Mouse (Mus musculus) MEL-GATA-1-ER (cell line): ENCODE results near the gene Hnrnpul1.

Experiments used
- DNase-seq: peaks from one replicate; pipeline ENCODE4 v3.0.0-alpha.2; 2012; ENCODE audit warnings: low read depth; ENCODE audit errors: extremely low read depth

The Hnrnpul1 gene

GRCm38 (mm10) chr7:25689603-25690021 lies 64.9 kb downstream of the Hnrnpul1 start:
- DNase-seq, result peak; percentile 94

DNA sequence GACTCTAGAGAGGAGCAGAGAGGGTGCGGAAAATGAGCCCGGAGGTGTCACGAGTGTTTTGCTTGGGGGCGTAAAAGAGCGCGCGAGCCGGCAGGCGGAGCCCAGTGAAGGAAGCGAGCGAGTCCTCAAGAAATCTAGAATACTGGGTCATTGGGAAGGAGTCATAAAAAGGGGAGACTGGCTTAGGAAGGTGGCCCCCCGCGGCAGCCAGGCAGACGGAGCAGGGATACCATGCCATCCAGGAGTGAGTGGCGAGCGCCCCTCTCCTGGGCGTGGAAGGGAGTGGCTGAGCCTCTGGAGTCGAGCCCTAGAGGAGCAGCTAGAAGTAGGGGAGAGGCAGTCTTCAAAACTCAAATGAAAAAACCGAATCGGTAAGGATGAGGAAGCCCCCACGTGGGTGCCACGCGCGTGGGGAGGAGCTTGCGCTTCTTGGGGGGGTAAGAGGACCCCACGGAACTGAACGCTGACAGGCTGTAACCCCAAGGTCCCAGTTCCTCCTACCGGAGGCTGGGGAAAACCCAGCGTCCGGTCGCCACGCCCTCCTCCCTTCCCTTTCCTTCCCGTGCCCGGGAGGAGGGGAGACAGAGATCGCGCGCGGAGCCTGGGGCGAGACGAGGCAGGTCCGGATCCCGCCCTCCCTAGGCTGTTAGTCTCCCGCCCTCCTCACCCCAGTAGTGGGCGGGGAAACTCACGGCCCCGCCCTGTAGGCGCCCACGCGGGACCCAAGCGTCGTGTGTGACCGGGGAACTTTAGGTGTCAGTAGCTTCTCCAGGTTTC lies 65.6 kb downstream of the Hnrnpul1 start:
- DNase-seq, result peak; percentile 81

- DNase-seq, result no peak
These were observed 66.7 kb downstream of the Hnrnpul1 start for GRCm38 (mm10) chr7:25687811-25688401.

GRCm38 (mm10) chr7:25686680-25687531 lies 67.7 kb downstream of the Hnrnpul1 start, which contains the start of gene Tgfb1:
TSS of gene Tgfb1 (plus strand) at chr7:25687002.
- DNase-seq, result peak; percentile 56

DNA sequence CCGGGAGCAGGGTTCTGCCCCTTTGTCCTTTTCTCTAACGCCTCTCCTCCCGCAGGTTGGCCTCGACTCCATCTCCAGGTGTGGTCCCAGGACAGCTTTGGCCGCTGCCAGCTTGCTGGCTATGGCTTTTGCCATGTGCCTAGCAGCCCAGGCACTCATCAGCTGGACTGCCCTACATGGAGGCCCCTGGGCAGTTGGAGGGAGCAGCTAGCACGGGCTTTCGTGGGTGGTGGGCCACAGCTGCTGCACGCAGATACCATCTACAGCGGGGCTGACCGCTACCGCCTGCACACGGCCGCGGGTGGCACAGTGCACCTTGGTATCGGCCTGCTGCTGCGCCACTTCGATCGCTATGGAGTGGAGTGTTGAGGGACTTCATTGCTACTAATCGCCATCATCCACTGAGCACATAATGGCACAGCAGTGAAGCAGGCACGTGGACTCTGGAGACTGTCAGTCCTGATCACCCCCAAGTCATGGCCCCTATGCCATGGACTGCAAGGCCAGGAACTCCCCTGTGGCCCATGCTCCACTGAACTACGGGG lies 68.6 kb downstream of the Hnrnpul1 start:
- DNase-seq, result no peak

- no peak for DNase-seq
These were observed 69.9 kb downstream of the Hnrnpul1 start for GRCm38 (mm10) chr7:25684659-25685058.

DNA sequence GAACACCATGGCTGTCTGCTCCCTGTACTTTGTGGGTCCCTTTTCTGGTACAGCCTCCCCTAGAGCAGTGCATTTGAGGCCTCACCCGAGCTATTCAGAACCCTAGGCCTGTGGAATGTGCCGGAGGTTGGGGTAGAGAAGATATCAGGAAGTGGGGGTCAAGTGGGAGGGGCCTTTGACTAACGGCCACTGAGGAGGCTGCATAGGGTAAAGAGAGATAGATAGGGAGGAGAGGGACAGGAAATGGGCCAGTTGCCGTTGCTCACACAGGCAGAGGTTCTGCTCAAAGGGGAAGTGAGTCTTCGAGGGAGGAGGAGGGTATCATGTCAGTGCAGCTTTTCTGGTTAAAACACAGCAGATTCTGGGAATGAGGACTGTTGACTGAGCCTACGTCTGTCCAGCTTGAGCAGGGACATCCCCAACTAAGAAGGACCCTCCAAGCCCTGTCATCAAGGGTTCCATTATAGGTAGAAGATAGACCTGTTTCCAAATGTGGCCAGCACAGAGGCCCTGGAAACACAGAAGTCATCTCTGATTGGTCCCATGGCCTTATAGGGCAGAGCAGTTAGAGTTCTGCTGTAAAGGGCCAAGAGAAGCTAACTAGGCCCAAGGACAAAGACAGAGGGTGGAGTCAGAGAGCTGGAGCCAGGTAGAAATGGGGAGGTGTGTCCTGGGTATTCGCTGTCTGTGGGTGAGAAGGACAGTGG lies 70.9 kb downstream of the Hnrnpul1 start:
- DNase-seq, result peak; percentile 99

DNA sequence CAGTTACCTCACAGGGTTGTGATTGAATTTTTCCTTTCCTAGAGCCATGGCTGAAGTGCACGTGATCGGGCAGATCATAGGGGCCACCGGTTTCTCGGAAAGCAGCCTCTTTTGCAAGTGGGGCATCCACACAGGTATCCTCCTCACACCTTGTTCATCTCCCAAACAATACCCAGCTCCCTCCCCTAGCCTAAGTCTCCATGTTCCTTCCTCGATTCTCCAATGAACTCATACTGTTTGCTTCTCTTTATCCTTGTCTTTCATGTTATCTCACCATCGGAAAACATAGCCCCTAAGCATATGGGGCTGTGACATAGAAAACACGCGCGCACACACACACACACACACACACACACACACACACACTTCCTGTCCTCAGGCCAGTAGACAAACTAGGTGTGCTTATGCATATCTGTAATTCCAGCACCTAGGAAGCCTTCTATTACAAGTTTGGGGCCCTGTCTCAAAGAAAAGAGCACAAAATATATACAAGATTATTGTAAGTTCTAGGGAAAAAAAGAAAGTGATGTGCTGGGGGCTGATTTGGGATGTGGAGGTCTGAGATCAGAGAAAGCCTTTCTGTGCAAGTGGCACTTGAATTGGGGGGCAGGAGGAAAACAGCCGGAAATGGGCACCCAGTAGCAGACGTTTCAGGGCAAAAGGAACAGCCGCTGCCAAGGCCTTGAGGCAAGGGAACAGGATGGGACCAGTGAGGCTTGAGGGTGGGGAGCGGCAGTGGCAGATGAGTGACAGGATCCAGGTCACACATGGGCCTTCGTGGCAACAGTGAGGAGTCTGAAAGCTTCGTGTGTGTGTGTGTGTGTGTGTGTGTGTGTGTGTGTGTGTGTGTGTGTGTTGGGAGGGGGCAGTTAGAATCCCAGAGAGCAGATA lies 73.0 kb downstream of the Hnrnpul1 start:
- no peak for DNase-seq

GRCm38 (mm10) chr7:25680514-25681258 lies 73.9 kb downstream of the Hnrnpul1 start, which contains the start of gene B9d2:
TSS of gene B9d2 (plus strand) at chr7:25680780.
- peak; percentile 99 for DNase-seq

- DNase-seq, result no peak
These were observed 74.6 kb downstream of the Hnrnpul1 start for GRCm38 (mm10) chr7:25679971-25680370.

GRCm38 (mm10) chr7:25677013-25677412 lies 77.5 kb downstream of the Hnrnpul1 start:
- DNase-seq, result no peak

DNA sequence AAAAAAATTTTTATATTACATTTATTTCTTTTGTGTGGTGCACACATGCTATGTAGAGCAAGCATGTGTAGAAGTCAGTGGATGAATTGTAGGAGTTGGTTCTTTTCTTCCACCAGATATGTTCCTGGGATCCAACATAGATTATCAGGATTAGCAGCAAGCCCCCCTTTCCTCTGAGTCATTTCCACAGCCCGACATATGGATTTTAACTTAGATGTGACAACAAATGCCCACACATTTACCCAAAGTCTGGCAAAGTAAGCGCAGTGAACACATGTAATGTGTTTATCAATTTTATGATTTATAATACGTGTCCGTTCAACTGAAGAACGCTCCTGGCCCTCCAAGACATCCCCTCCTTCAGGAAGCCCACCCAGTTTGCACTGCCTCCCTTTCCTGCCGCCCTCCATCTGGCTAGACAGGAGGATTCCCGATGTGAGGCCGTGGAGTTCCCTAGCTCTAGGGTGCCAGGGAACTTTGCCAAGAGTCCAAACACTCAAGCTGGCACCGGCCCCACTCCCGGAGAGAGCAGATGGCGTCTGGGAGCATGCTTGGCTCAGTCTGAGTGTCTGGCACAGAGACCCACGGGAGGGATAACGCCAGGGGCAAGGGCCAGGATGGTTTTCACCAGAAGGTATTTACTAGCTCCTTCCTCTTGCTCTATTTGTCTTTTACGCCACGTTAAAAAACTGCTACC lies 78.3 kb downstream of the Hnrnpul1 start:
- no peak for DNase-seq

DNA sequence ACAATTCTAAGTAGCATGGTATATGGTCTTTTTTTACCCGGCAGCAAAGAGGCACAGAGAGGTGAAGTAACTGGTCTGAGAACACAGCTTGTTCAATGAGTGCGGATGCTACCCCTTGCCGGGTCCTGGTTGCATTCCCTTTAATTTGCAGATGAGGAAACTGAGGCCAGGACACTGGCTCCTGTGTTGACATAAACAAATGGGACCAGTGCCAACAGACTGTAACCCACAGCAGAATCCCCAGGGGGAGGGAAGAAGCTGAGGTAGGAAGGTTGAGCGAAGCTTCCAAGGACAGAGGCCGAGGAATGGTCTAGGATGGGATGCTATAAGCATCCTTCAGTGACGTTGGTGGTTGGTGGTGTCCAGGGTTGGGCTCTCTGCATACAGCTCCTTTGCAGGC lies 79.2 kb downstream of the Hnrnpul1 start:
- no peak for DNase-seq

- DNase-seq, result no peak
These were observed 79.7 kb downstream of the Hnrnpul1 start, which contains the start of gene Tmem91 for GRCm38 (mm10) chr7:25674719-25675300. TSS of gene Tmem91 (minus strand) at chr7:25675166.

GRCm38 (mm10) chr7:25674297-25674696 lies 80.3 kb downstream of the Hnrnpul1 start:
- no peak for DNase-seq

DNA sequence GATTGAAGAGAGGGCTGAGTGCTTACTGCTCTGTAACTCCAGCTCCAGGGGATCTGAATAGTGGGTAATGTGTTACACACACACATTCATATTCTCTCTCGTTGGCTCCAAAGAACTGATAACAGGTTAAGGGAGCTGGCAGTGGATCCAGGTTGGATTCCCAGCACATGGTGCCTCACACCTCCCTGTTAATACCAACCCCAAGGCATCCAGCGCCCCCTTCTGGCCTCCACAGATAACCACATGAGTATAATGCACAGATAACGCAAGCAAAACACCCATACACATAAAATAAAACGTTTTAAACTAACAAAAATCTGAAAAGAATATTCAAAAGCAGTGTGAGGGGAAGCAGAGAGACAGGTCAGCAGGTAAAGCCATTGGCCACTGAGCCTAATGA lies 82.1 kb downstream of the Hnrnpul1 start:
- DNase-seq, result no peak

GRCm38 (mm10) chr7:25671686-25672085 lies 82.9 kb downstream of the Hnrnpul1 start:
- DNase-seq, result no peak
